Mouse (Mus musculus): Measurements from ENCODE around the gene Hc.

Hc gene

GRCm38 (mm10) chr2:34956941-34957340, 104.3 kb downstream of the Hc start:
- no peak for DNase-seq (ENCODE audit: low read depth, low spot score)

GRCm38 (mm10) chr2:34954344-34954743, 106.9 kb downstream of the Hc start:
- peak; percentile 34 for DNase-seq (ENCODE audit: low read depth, low spot score)

DNA sequence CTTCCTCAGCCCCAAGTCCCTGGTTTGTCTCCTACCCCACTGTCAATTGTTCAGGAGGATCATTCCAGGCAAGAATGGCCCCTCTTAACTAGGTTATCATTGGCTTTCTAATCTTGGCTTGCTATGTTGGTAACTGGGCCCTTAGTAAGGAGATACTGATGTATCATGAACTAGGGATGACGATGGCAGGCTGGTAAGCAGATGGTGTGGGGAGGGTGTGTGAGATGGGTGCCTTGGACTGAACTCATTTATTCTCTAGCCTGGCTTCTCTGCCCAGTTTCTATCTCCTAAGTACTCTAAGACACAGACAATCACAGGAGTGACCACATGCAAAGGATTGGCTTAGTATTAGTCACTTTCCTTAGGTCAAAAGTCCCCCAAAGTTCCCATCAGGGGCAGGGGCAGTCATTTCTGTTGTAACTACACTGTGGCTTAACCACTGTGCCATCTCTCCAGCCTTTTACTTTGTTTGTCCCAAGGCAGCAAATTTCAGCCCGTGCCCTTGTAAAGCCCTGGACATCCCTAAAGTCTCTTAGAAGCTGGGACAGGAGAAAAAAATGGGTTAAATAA, 107.6 kb downstream of the Hc start:
- DNase-seq (ENCODE audit: low read depth, low spot score) = no peak

DNA sequence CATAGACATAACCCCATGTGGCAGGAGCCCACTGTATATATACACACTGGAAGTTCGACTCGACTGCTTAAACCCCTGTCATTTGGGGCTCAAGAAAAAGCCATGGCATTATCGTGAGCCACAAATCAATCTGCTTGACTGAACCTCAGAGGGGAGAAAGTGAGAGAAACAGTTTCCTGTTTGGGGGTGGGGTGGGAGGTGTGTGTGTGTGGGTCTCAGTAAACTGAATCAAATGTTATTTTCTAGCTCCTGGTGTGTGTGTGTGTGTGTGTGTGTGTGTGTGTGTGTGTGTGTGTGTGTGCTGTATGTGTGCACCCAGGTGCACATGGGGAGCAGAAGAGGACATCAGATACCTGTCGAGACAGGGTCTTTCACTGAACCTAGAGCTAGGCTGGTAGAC, 108.2 kb downstream of the Hc start:
- DNase-seq (ENCODE audit: low read depth, low spot score) = peak; percentile 66

- no peak for DNase-seq (ENCODE audit: low read depth, low spot score)
Observed at GRCm38 (mm10) chr2:34951469-34951868, 109.8 kb downstream of the Hc start.

DNA sequence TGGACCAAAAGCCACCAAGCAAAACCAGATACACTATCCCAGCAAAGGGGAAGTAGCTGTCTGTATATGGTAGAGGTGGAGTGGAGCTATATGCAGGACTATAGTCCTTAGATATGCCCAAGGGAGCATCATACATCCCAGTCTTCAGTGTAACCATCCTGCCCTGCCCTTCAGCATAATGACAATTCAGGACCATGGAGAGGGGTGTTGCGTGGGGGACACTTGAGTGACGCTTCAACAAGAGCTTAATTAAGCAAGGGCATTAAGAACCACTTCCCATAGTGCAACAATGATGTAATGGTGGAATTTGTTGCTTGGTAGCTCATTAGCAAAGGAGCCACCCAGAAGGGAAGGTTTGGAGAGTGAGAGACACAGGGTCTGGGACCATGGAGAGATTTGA, 112.6 kb downstream of the Hc start:
- DNase-seq (ENCODE audit: low read depth, low spot score) = no peak

- DNase-seq (ENCODE audit: low read depth, low spot score) = no peak
Observed at GRCm38 (mm10) chr2:34946046-34946445, 115.2 kb downstream of the Hc start.

- DNase-seq (ENCODE audit: low read depth, low spot score) = peak; percentile 50
Observed at GRCm38 (mm10) chr2:34945580-34945979, 115.7 kb downstream of the Hc start.

DNA sequence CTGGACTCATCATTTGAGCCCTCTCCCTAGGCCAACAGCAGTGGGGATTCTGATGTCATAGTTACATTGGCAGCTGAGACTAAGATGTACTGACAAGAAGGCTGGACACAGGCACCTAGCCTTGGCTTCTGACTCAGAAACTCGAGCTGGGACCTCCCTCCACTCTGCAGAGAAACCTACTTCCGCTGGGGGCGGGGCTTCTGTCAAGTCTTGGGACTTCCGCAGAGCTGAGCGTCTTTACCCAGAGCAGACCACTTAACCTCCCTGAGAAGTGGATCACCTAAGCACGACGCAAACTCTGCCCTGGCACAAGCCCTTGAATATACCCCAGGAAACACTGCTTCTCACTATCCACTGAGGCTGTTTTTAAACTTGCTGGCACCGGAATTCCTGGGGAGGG, 116.5 kb downstream of the Hc start:
- peak; percentile 82 for DNase-seq (ENCODE audit: low read depth, low spot score)

GRCm38 (mm10) chr2:34943556-34944120, 117.6 kb downstream of the Hc start:
- DNase-seq (ENCODE audit: low read depth, low spot score) = no peak

GRCm38 (mm10) chr2:34941061-34941675, 120.1 kb downstream of the Hc start:
- DNase-seq (ENCODE audit: low read depth, low spot score) = no peak

- DNase-seq (ENCODE audit: low read depth, low spot score) = no peak
Observed at GRCm38 (mm10) chr2:34940246-34940645, 121.0 kb downstream of the Hc start.

- peak; percentile 73 for DNase-seq (ENCODE audit: low read depth, low spot score)
Observed at GRCm38 (mm10) chr2:34938269-34939208, 122.7 kb downstream of the Hc start.

GRCm38 (mm10) chr2:34937460-34937859, 123.8 kb downstream of the Hc start:
- DNase-seq (ENCODE audit: low read depth, low spot score) = no peak
